Mouse (Mus musculus) B cell, adult 2 months (primary cell): ENCODE measurements around the gene Olfr1129.
"Not testable (repeated sequence)": the region's sequence is repeated elsewhere in the genome, so short reads cannot be mapped to it uniquely, and the experiment has no call there.

Source experiments
- DNase-seq, 2 experiments: peaks; one replicate each; pipeline ENCODE4 v3.0.0; 2022

The Olfr1129 gene

DNA sequence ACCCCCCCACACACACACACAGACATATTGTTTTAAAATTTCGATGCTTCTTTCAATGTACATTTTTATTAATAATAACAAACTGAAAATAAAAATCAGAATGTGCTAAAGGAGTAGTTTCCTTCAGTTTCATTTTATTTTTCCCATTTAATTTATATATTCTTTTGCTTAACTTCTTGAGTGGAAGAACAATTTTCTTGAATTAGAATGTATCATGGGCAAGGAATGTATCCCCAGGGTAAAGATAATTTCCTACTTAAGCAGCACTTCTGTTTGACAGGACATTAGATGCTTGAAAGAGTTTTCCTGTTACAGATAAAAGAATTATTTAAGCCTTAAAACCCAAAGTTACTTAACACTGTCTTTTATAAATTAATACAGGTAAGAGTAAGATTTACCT, at the start of gene Olfr1129:
TSS of gene Olfr1129 (plus strand) at position 301 of the 400 bp plus-strand sequence.
- not testable (repeated sequence) for DNase-seq

GRCm38 (mm10) chr2:87525899-87526616, 47.6 kb upstream of the Olfr1129 start:
- DNase-seq = not testable (repeated sequence)

- no peak for DNase-seq
These were observed 42.2 kb upstream of the Olfr1129 start, which contains the start of gene Olfr153 for GRCm38 (mm10) chr2:87531496-87531895. Gene Olfr153, plus strand, starts transcription at chr2:87531796.

- DNase-seq = no peak
These were observed 38.9 kb upstream of the Olfr1129 start for GRCm38 (mm10) chr2:87534826-87535225.

DNA sequence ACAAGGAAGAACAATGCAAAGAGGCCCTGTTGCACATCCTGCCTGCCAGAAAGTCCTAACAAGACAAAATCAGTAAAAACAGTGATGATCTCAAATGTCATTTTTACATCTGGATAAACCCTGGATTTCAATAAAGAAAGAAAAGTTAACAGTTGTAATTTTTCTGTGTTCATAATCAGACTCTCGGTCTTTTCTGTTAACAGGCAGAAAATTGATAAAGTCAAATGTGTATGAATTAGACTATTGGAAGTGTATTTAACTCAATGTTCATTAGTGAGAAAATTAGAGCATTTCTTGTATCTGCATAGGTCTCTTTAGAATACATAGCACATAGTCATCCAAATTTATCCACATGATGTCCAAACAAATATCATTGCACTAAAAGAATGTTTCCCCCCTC, 28.3 kb upstream of the Olfr1129 start, which contains the start of gene Olfr1128:
TSS of gene Olfr1128 (minus strand) at position 101 of the 400 bp plus-strand sequence.
- no peak for DNase-seq

DNA sequence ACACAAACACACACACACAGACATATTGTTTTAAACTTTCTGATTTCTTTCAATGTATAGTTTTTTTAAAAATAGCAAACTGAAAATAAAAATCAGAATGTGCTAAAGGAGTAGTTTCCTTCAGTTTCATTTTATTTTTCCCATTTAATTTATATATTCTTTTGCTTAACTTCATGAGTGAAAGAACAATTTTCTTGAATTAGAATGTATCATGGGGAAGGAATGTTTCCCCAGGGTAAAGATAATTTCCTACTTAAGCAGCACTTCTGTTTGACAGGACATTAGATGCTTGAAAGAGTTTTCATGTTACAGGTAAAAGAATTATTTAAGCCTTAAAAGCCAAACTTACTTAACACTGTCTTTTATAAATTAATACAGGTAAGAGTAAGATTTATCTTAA, 32.2 kb downstream of the Olfr1129 start, which contains the start of gene Olfr1130:
TSS of gene Olfr1130 (plus strand) at position 301 of the 400 bp plus-strand sequence.
- DNase-seq = not testable (repeated sequence)

- no peak for DNase-seq
These were observed 53.1 kb downstream of the Olfr1129 start, which contains the start of gene Olfr1131 for GRCm38 (mm10) chr2:87626804-87627203. Gene Olfr1131, plus strand, starts transcription at chr2:87627104.
